Mouse (Mus musculus): ENCODE results near the gene Sh3kbp1. TPM values are rescaled to one million over a fixed set of nuclear protein-coding genes. Genes with fewer than 3 reads are reported as not detected.
A peak's percentile ranks its signal among the peaks of the same experiment; 100 is the strongest.

Gene Sh3kbp1
- total and polyA plus RNA-seq, 3 experiments, result 18.6 to 37.7 TPM; not detected in 1

- Histone ChIP-seq H3K9ac (ENCODE audit: control insufficient read depth, low read depth, low read length, poor library complexity, severe bottlenecking) (no peak overlapping the region), H3K27me3 (ENCODE audit: control insufficient read depth in 1 of 2, insufficient read depth in 2 of 2, low read length in 2 of 2) (no peaks in the 10 kb centered on the region), H3K79me2 (ENCODE audit: control insufficient read depth, insufficient read depth, low read length, poor library complexity) (no peaks in the 10 kb centered on the region), H3K27ac (ENCODE audit: control insufficient read depth, low read depth, low read length) (no peak overlapping the region), H3K4me1 (ENCODE audit: control insufficient read depth in 1 of 2, insufficient read depth in 2 of 2, low read length in 2 of 2) (no peaks in the 10 kb centered on the region; a peak in 1 of 4 replicates), H3K4me3 (ENCODE audit: control insufficient read depth in 1 of 2, insufficient read depth in 1 of 2, low read depth in 2 of 2, low read length in 2 of 2) (no peak overlapping the region), H3K9me3 (replicated peaks; ENCODE audit: insufficient read depth, low read length) (no peaks in the 10 kb centered on the region), H3K36me3 (ENCODE audit: control insufficient read depth in 1 of 2, insufficient read depth in 2 of 2, low read length in 2 of 2) (peaks cover 2 to 21% of the 10 kb centered on the region in 2 experiments; a peak in 2 of 4 replicates)
- peak; percentile 21 for DNase-seq (ENCODE audit: low read depth, low spot score)
- TF ChIP-seq BHLHE40 (IDR thresholded peaks at IDR 0.05; ENCODE audit: borderline replicate concordance, low read depth, low read length) (no peak), E2F4 (IDR thresholded peaks at IDR 0.05; ENCODE audit: borderline replicate concordance, low read depth, low read length) (no peak), CTCF (IDR thresholded peaks at IDR 0.05 in 2 of 3, conservative IDR thresholded peaks at IDR 0.05 in 1 of 3; ENCODE audit: control insufficient read depth in 1 of 3, insufficient read depth in 1 of 3, low read depth in 2 of 3, low read length in 3 of 3, poor library complexity in 1 of 3, severe bottlenecking in 1 of 3) (peak in 2 of 3 experiments; percentile 28 to 50; a peak in 3 of 6 replicates), CHD1 (IDR thresholded peaks at IDR 0.05; ENCODE audit: low read depth, low read length) (no peak), SMC3 (IDR thresholded peaks at IDR 0.05; ENCODE audit: low read depth, low read length) (peak; percentile 57), USF1 (IDR thresholded peaks at IDR 0.05; ENCODE audit: low read depth, low read length) (no peak), MYB (IDR thresholded peaks at IDR 0.05; ENCODE audit: low read depth, low read length) (no peak), MAZ (IDR thresholded peaks at IDR 0.05; ENCODE audit: low read depth, low read length) (no peak), TAL1 (IDR thresholded peaks at IDR 0.05; ENCODE audit: low read length) (no peak), NELFE (IDR thresholded peaks at IDR 0.05; ENCODE audit: low read depth, low read length) (no peak), POLR2AphosphoS5 (IDR thresholded peaks at IDR 0.05; ENCODE audit: borderline replicate concordance, low read depth, low read length) (no peak), SIN3A (IDR thresholded peaks at IDR 0.05; ENCODE audit: low read length) (no peak), NRF1 (IDR thresholded peaks at IDR 0.05; ENCODE audit: insufficient read depth, low read depth, low read length, poor library complexity, severe bottlenecking) (no peak), ETS1 (IDR thresholded peaks at IDR 0.05; ENCODE audit: low read depth, low read length) (no peak), UBTF (IDR thresholded peaks at IDR 0.05; ENCODE audit: borderline replicate concordance, insufficient read depth, low read depth, low read length) (no peak), MAFK (IDR thresholded peaks at IDR 0.05; ENCODE audit: borderline replicate concordance, low read depth, low read length) (no peak), MAX (IDR thresholded peaks at IDR 0.05; ENCODE audit: low read length) (no peak), ELF1 (IDR thresholded peaks at IDR 0.05; ENCODE audit: low read depth, low read length) (no peak), ZMIZ1 (IDR thresholded peaks at IDR 0.05; ENCODE audit: low read depth, low read length) (no peak), RAD21 (IDR thresholded peaks at IDR 0.05; ENCODE audit: low read depth, low read length) (peak; percentile 24), CHD2 (IDR thresholded peaks at IDR 0.05; ENCODE audit: low read length) (no peak), JUND (IDR thresholded peaks at IDR 0.05; ENCODE audit: low read depth, low read length) (no peak), TBP (IDR thresholded peaks at IDR 0.05; ENCODE audit: low read depth, low read length) (no peak), ZNF384 (IDR thresholded peaks at IDR 0.05; ENCODE audit: low read depth, low read length) (no peak), POLR2A (IDR thresholded peaks at IDR 0.05; ENCODE audit: control insufficient read depth in 1 of 2, insufficient read depth in 1 of 2, low read depth in 1 of 2, low read length in 2 of 2, poor library complexity in 1 of 2) (no peak), HCFC1 (IDR thresholded peaks at IDR 0.05; ENCODE audit: low read depth, low read length) (no peak), MYC (IDR thresholded peaks at IDR 0.05; ENCODE audit: low read depth, low read length) (peak; percentile 63; the same call in 1 of the 2 replicates), TCF12 (IDR thresholded peaks at IDR 0.05; ENCODE audit: low read depth, low read length) (no peak), ZC3H11A (IDR thresholded peaks at IDR 0.05; ENCODE audit: low read depth, low read length) (0 out of 2 replicates have a peak, but pooled peaks have one; percentile 19)
Measured at GRCm38 (mm10) chrX:159591633-159592032, 35.4 kb upstream of the Sh3kbp1 start.
